Mouse (Mus musculus) stomach, postnatal 0 days (tissue): ENCODE data around the gene Pdcd6ip. TPM values are rescaled to one million over a fixed set of nuclear protein-coding genes. Genes with fewer than 3 reads are reported as not detected.
A peak's percentile ranks its signal among the peaks of the same experiment; 100 is the strongest.

Source experiments
- ATAC-seq: fragments of 200-750 bp; cut with Nextera tagmentation; 2 replicates; pipeline ENCODE4 v1.8.0; 2017; ENCODE audit not compliant: low FRiP score, low TSS enrichment
- DNase-seq: peaks from one replicate; pipeline ENCODE4 v3.0.0-alpha.2; 2016; ENCODE audit warnings: low spot score
- H3K27ac ChIP-seq: fragments of 300-500 bp; sonication (generic); replicated peaks from 2 replicates; pipeline ENCODE4 v1.5.1; 2014; ENCODE audit warnings: mild to moderate bottlenecking, control low read depth
- H3K27me3 ChIP-seq: fragments of 300-500 bp; sonication (generic); 2 replicates; pipeline ENCODE4 v1.6.1; 2014; ENCODE audit warnings: low read length; ENCODE audit not compliant: control insufficient read depth, insufficient read depth
- H3K36me3 ChIP-seq: fragments of 300-500 bp; sonication (generic); 2 replicates; pipeline ENCODE4 v1.6.1; 2014; ENCODE audit warnings: low read length, mixed read lengths; ENCODE audit not compliant: control insufficient read depth, insufficient read depth
- H3K4me1 ChIP-seq: fragments of 300-500 bp; sonication (generic); replicated peaks from 2 replicates; pipeline ENCODE4 v1.6.1; 2014; ENCODE audit warnings: antibody characterized with exemption; ENCODE audit not compliant: control insufficient read depth, insufficient read depth
- H3K4me2 ChIP-seq: fragments of 300-500 bp; sonication (generic); replicated peaks from 2 replicates; pipeline ENCODE4 v1.6.1; 2014; ENCODE audit warnings: low read depth, mild to moderate bottlenecking, control low read depth, moderate library complexity
- H3K4me3 ChIP-seq: fragments of 300-500 bp; sonication (generic); 2 replicates; pipeline ENCODE4 v1.5.1; 2014; ENCODE audit warnings: low read depth, low read length, control low read depth
- H3K9ac ChIP-seq: fragments of 300-500 bp; sonication (generic); 2 replicates; pipeline ENCODE4 v1.6.1; 2014; ENCODE audit warnings: mild to moderate bottlenecking, low read length, control low read depth, mixed read lengths
- H3K9me3 ChIP-seq: fragments of 300-500 bp; sonication (generic); 2 replicates; pipeline ENCODE4 v1.6.1; 2016; ENCODE audit warnings: low read length; ENCODE audit not compliant: control insufficient read depth
- CTCF ChIP-seq: IDR thresholded peaks from 2 replicates; pipeline ENCODE4 v1.5.1; 2016; ENCODE audit warnings: antibody characterized with exemption, low read depth, mild to moderate bottlenecking, moderate library complexity
- EP300 ChIP-seq: optimal IDR thresholded peaks from 2 replicates; pipeline ENCODE3; 2016; ENCODE audit warnings: antibody characterized with exemption
- WGBS: fragments of 180-500 bp; shearing (Covaris S2); extraction: QIAGEN DNeasy Blood & Tissue Kit; methylation state at CpG from one replicate; pipeline ENCODE4 v1.1.7; 2014; 5-methylcytosine and 5-hydroxymethylcytosine counted together
- polyA plus RNA-seq: library from polyadenylated mRNA; unstranded; fragments of >200 nt; fragmentation: Nextera tagmentation; extraction: Ambion mirVana; gene quantifications from 2 replicates; pipeline ENCODE4 v1.2.1, GENCODE M21; 2015

Gene Pdcd6ip
- polyA plus RNA-seq, 1 experiment from 2014 or later = 69.4 TPM

DNA sequence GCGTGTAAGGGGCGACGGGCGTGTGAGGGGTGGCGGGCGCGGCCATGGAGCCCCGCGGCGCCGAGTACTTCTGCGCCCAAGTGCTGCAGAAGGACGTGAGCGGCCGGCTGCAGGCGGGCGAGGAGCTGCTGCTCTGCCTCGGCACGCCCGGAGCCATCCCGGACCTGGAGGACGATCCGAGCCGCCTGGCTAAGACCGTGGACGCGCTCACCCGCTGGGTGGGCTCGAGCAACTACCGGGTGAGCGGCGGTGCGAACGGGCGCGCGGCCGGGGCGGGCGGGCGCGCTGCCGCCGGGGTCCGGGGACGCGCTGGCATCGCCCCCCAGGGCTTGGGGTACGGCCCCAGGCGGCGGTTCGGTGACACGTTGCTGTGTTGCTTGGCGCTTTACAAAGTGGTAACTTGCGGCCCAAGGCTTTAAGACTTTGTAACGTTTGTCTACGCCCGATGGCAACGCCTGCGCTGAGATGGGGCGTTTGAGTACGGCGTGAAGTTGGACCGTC lies 33.6 kb upstream of the Pdcd6ip start:
- under 1% methylated on average over 55 of the region's 64 CpGs for WGBS
- no peak for TF ChIP-seq CTCF
- TF ChIP-seq EP300 = no peak
- Histone ChIP-seq H3K27me3 (no peaks in the 10 kb centered on the region), H3K4me3 (peak overlapping the region; percentile 100), H3K9ac (peak overlapping the region; percentile 92), H3K36me3 (no peaks in the 10 kb centered on the region), H3K4me1 (peaks cover 7% of the 10 kb centered on the region; the same call in 1 of the 2 replicates), H3K9me3 (no peaks in the 10 kb centered on the region), H3K27ac (peak overlapping the region; percentile 95), H3K4me2 (peak overlapping the region; percentile 70)
- peak; percentile 72 for ATAC-seq
- DNase-seq = peak; percentile 60

DNA sequence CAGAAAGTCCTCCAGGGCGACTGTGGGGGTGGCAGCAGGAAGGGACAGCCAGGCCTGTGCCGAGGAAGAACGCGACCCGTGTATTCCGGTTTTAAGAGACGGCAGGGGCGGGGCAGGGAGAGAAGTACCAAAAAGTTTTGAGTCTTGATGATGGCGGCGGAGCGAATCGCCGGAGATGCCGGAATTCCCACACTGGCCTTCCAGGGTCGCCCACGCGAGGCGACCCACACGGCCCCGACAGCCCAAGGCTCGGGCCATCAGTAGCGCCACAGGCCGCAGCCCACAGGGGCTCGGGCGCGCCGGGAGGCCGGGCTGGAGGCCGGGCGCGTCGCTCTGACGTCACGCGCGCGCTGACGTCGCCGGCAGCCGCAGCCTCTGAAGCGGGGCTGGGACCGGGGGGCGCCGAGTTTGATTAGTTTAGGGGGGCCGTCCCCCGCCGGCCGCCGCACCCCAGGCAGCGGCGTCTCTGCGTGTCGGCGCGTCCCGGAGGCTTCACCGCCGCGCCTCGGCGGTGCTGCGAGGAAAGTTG lies 33.1 kb upstream of the Pdcd6ip start, which contains the start of gene Clasp2:
Clasp2 (plus strand) TSS at position 366 of the 529 bp plus-strand sequence.
- DNase-seq (peak; percentile 83), ATAC-seq (peak; percentile 93)
- H3K4me3 ChIP-seq = peak within 1 kb of the TSS; percentile 100
- WGBS = under 1% methylated on average over 61 of the region's 63 CpGs
- H3K9me3 ChIP-seq = no peaks in the 10 kb centered on the region
- no peaks in the 10 kb centered on the region for H3K36me3 ChIP-seq
- peak within 1 kb of the TSS; percentile 70 for H3K4me2 ChIP-seq
- no peaks in the 10 kb centered on the region for H3K27me3 ChIP-seq
- no peak for TF ChIP-seq EP300
- TF ChIP-seq CTCF = no peak
- peak within 1 kb of the TSS; percentile 92 for H3K9ac ChIP-seq
- peak within 1 kb of the TSS; percentile 95 for H3K27ac ChIP-seq
- peaks cover 7% of the 10 kb centered on the region; the same call in 1 of the 2 replicates for H3K4me1 ChIP-seq

DNA sequence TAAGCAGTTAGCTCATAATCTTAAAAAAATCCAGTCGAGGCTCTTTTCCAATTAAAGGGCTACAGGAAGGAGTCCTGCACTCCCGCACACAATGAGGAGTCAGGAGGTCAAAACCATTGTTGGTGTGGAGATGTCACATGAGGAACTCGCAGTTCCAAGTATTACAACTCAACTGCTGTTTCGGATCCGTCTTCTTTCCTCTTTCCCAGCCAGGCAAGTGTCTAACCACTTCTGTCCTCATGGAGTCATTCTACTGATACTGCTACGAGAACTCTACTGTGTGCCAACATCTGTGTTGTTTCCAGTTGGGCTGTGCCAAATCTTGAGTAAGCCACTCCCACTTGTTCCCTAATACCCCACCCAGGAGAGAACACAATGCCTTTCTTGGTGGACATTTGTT lies 30.9 kb upstream of the Pdcd6ip start:
- no peaks in the 10 kb centered on the region for H3K27me3 ChIP-seq
- WGBS = 65% methylated on average over 6 of the region's 6 CpGs
- H3K4me2 ChIP-seq = no peak overlapping the region
- ATAC-seq (no peak), DNase-seq (no peak)
- no peaks in the 10 kb centered on the region for H3K9me3 ChIP-seq
- peaks cover 7% of the 10 kb centered on the region; the same call in 1 of the 2 replicates for H3K4me1 ChIP-seq
- H3K9ac ChIP-seq = no peak overlapping the region
- H3K27ac ChIP-seq = no peak overlapping the region
- no peak overlapping the region for H3K4me3 ChIP-seq
- TF ChIP-seq EP300 (no peak), CTCF (no peak)
- no peaks in the 10 kb centered on the region for H3K36me3 ChIP-seq

DNA sequence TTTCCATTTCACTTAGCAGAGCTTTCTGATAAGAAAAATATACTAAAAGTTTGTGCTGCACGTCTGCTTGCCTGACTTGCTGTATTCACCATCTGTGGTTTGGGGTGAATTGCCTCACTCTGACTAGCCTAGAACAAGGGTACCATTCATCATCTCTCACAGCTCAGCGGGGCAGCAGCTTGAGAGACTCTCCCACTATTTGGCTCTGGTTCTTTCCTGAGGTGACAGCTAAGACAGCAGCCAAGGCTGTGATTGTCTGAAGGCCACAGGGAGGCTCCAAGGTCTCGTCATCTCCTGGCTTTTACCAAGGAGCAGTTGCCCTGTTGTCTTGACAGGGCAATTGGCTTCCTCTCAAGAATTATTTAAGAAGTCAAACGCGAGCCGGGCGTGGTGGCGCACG lies 30.0 kb upstream of the Pdcd6ip start:
- DNase-seq = no peak
- Histone ChIP-seq H3K27ac (no peak overlapping the region), H3K9ac (no peak overlapping the region), H3K36me3 (no peaks in the 10 kb centered on the region), H3K4me3 (no peak overlapping the region), H3K9me3 (no peaks in the 10 kb centered on the region), H3K4me2 (no peak overlapping the region), H3K27me3 (no peaks in the 10 kb centered on the region), H3K4me1 (peaks cover 7% of the 10 kb centered on the region; the same call in 1 of the 2 replicates)
- ATAC-seq = no peak
- 62% methylated on average over 9 of the region's 9 CpGs for WGBS
- TF ChIP-seq EP300 (no peak), CTCF (no peak)

DNA sequence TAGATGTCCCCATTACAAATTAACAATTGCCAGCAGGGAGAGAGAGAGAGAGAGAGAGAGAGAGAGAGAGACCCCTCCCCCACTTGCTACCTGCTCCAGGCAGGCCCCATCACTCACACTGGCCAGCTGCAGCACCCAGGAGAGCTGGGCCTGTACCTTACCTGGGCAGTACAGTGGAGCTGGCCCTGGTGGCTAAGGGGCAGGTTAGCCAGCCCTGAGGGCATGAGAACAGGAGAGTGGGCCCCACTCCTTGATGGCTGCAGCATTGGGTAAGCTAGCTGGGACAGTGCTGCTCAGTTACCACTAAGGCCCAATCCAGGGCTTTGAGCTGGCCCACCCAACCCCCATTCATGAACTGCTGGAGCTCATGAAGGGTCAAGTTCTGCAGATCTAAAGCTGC lies 27.9 kb upstream of the Pdcd6ip start:
- Histone ChIP-seq H3K4me3 (no peak overlapping the region), H3K9ac (no peak overlapping the region), H3K27ac (no peak overlapping the region), H3K36me3 (no peaks in the 10 kb centered on the region), H3K4me1 (peaks cover 7% of the 10 kb centered on the region; the same call in 1 of the 2 replicates), H3K9me3 (no peaks in the 10 kb centered on the region), H3K27me3 (no peaks in the 10 kb centered on the region), H3K4me2 (no peak overlapping the region)
- DNase-seq = no peak
- TF ChIP-seq CTCF (no peak), EP300 (no peak)
- no peak for ATAC-seq

DNA sequence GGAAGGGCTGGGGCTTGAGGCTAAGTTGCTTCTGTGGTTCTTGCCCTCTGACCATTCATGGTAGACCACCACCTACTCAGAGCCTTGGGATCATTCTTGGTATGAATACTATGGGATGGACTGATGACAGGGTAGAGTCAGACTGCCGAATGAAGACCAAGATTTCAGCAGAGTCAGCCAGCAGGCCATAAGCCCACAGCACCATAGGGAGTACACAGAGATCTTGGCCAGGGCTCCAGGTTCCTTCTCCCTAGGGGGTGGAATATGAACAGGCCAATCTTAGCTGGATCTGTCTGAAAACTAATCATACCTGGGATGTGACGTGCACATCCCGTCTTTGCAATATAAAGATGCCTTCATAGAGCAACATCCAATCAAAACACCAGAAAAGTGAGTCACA lies 23.5 kb upstream of the Pdcd6ip start:
- TF ChIP-seq CTCF (no peak), EP300 (no peak)
- 73% methylated on average over 3 of the region's 3 CpGs for WGBS
- Histone ChIP-seq H3K4me3 (no peak overlapping the region), H3K9ac (no peak overlapping the region), H3K27ac (no peak overlapping the region), H3K4me2 (no peak overlapping the region), H3K9me3 (no peaks in the 10 kb centered on the region), H3K27me3 (no peaks in the 10 kb centered on the region), H3K4me1 (no peaks in the 10 kb centered on the region), H3K36me3 (no peaks in the 10 kb centered on the region)
- DNase-seq (no peak), ATAC-seq (no peak)
